Mouse (Mus musculus) kidney, adult 11 months (tissue): ENCODE data around the gene Relb.

Source experiments
- DNase-seq: peaks from one replicate; pipeline ENCODE4 v3.0.0; 2022

Relb gene

GRCm38 (mm10) chr7:19578436-19578835, 50.8 kb downstream of the Relb start:
- DNase-seq = no peak

GRCm38 (mm10) chr7:19577877-19578414, 51.3 kb downstream of the Relb start:
- no peak for DNase-seq

GRCm38 (mm10) chr7:19577141-19577852, 51.9 kb downstream of the Relb start, which contains the start of the genes Zfp296 and Gemin7:
Gene Zfp296, plus strand, starts transcription at chr7:19577287.
Gene Gemin7, minus strand, starts transcription at chr7:19577595.
- peak; percentile 55 for DNase-seq

GRCm38 (mm10) chr7:19575559-19575958, 53.7 kb downstream of the Relb start:
- no peak for DNase-seq

GRCm38 (mm10) chr7:19573776-19574140, 55.5 kb downstream of the Relb start:
- DNase-seq = no peak

GRCm38 (mm10) chr7:19572926-19573775, 56.1 kb downstream of the Relb start:
- DNase-seq = peak; percentile 71

GRCm38 (mm10) chr7:19569647-19570046, 59.6 kb downstream of the Relb start:
- no peak for DNase-seq

GRCm38 (mm10) chr7:19567426-19567825, 61.8 kb downstream of the Relb start:
- DNase-seq = peak; percentile 80

GRCm38 (mm10) chr7:19565803-19566202, 63.4 kb downstream of the Relb start:
- no peak for DNase-seq

GRCm38 (mm10) chr7:19564455-19564854, 64.8 kb downstream of the Relb start:
- no peak for DNase-seq

- DNase-seq = no peak
Measured at GRCm38 (mm10) chr7:19563884-19564283, 65.4 kb downstream of the Relb start.

GRCm38 (mm10) chr7:19562643-19563410, 66.4 kb downstream of the Relb start, which contains the start of gene Ppp1r37:
Gene Ppp1r37, minus strand, starts transcription at chr7:19563076.
- peak; percentile 49 for DNase-seq

- peak; percentile 82 for DNase-seq
Measured at GRCm38 (mm10) chr7:19561765-19562642, 67.2 kb downstream of the Relb start.

- DNase-seq = peak; percentile 36
Measured at GRCm38 (mm10) chr7:19561431-19561764, 67.8 kb downstream of the Relb start.

- peak; percentile 28 for DNase-seq
Measured at GRCm38 (mm10) chr7:19560491-19561260, 68.6 kb downstream of the Relb start.

GRCm38 (mm10) chr7:19558965-19559364, 70.3 kb downstream of the Relb start:
- DNase-seq = no peak

GRCm38 (mm10) chr7:19557982-19558900, 71.0 kb downstream of the Relb start:
- DNase-seq = no peak

- peak; percentile 65 for DNase-seq
Measured at GRCm38 (mm10) chr7:19557086-19557485, 72.2 kb downstream of the Relb start.
